Mouse (Mus musculus) brain, adult 2 months (tissue): Measurements from ENCODE around the gene Lsg1.

ENCODE experiments used
- DNase-seq: peaks from one replicate; pipeline ENCODE4 v3.0.0; 2011; ENCODE audit warnings: low read depth, low spot score

The Lsg1 gene

GRCm38 (mm10) chr16:30601046-30601832 is 13.8 kb upstream of the Lsg1 start:
- DNase-seq: peak; percentile 82

- peak; percentile 79 for DNase-seq
These were observed 13.1 kb upstream of the Lsg1 start for GRCm38 (mm10) chr16:30600431-30601045.

GRCm38 (mm10) chr16:30599491-30600268 is 12.3 kb upstream of the Lsg1 start, which contains the start of gene Fam43a:
TSS of gene Fam43a (plus strand) at chr16:30599723.
- peak; percentile 98 for DNase-seq

GRCm38 (mm10) chr16:30596959-30597681 is 9.7 kb upstream of the Lsg1 start:
- DNase-seq: peak; percentile 92

- peak; percentile 64 for DNase-seq
These were observed 8.6 kb upstream of the Lsg1 start for GRCm38 (mm10) chr16:30595835-30596557.

- DNase-seq: no peak
These were observed 8.0 kb upstream of the Lsg1 start for GRCm38 (mm10) chr16:30595356-30595755.

GRCm38 (mm10) chr16:30591990-30592389 is 4.6 kb upstream of the Lsg1 start:
- no peak for DNase-seq

- DNase-seq: no peak
These were observed 3.1 kb upstream of the Lsg1 start for GRCm38 (mm10) chr16:30590264-30591209.

- DNase-seq: no peak
These were observed 378 bp downstream of the Lsg1 start for GRCm38 (mm10) chr16:30586935-30587493.

GRCm38 (mm10) chr16:30580765-30581164 is 6.6 kb downstream of the Lsg1 start:
- no peak for DNase-seq

GRCm38 (mm10) chr16:30576392-30576791 is 11.0 kb downstream of the Lsg1 start:
- DNase-seq: peak; percentile 32

GRCm38 (mm10) chr16:30575815-30576214 is 11.6 kb downstream of the Lsg1 start:
- DNase-seq: no peak

- DNase-seq: no peak
These were observed 15.2 kb downstream of the Lsg1 start for GRCm38 (mm10) chr16:30572239-30572638.

GRCm38 (mm10) chr16:30571378-30571777 is 16.0 kb downstream of the Lsg1 start:
- no peak for DNase-seq

GRCm38 (mm10) chr16:30570173-30570572 is 17.2 kb downstream of the Lsg1 start:
- DNase-seq: no peak

- DNase-seq: no peak
These were observed 21.8 kb downstream of the Lsg1 start for GRCm38 (mm10) chr16:30565631-30566030.

- DNase-seq: no peak
These were observed 26.8 kb downstream of the Lsg1 start for GRCm38 (mm10) chr16:30560601-30561000.

GRCm38 (mm10) chr16:30559312-30559992 is 27.9 kb downstream of the Lsg1 start:
- DNase-seq: no peak

GRCm38 (mm10) chr16:30554109-30554508 is 33.3 kb downstream of the Lsg1 start:
- no peak for DNase-seq
